Mouse (Mus musculus) MEL (cell line): ENCODE data around the gene Ccdc188.

ENCODE experiments used
- MEF2A ChIP-seq: IDR thresholded peaks from 2 replicates; pipeline ENCODE4 v1.6.1; 2014; ENCODE audit warnings: low read depth, mild to moderate bottlenecking, inconsistent platforms, low read length, improper control_type of control experiment; ENCODE audit not compliant: poor library complexity, insufficient replicate concordance, severe bottlenecking; ENCODE audit errors: extremely low read depth
- ZMIZ1 ChIP-seq: IDR thresholded peaks from 2 replicates; pipeline ENCODE4 v1.6.1; 2012; ENCODE audit warnings: low read depth, mild to moderate bottlenecking, inconsistent platforms, low read length, improper control_type of control experiment, moderate library complexity

GRCm38 (mm10) chr16:18235389-18236065 is 17.8 kb downstream of the Ccdc188 start:
- no peak for TF ChIP-seq ZMIZ1
- TF ChIP-seq MEF2A, result no peak
